Mouse (Mus musculus) olfactory bulb, adult 2 months (tissue): ENCODE results near the gene Nfasc.

ENCODE experiments used
- CTCF ChIP-seq: fragments of 200-500 bp; IDR thresholded peaks from 2 replicates; pipeline ENCODE4 v1.5.1; 2012; ENCODE audit warnings: low read depth, mild to moderate bottlenecking, low read length, moderate library complexity; ENCODE audit not compliant: insufficient read depth
- POLR2A ChIP-seq: fragments of 200-500 bp; IDR thresholded peaks from 2 replicates; pipeline ENCODE4 v1.6.1; 2012; ENCODE audit warnings: mild to moderate bottlenecking, low read depth, low read length, moderate library complexity; ENCODE audit not compliant: insufficient read depth

GRCm38 (mm10) chr1:132718225-132718624, 23.4 kb downstream of the Nfasc start:
- TF ChIP-seq CTCF (no peak), POLR2A (no peak)
